Mouse (Mus musculus): ENCODE measurements around the gene Chrm3. TPM values are rescaled to one million over a fixed set of nuclear protein-coding genes. Genes with fewer than 3 reads are reported as not detected.

Chrm3 gene
- total and polyA plus RNA-seq, 2 experiments from 2014 or later, result 3.5 to 36.0 TPM

GRCm38 (mm10) chr13:10284331-10284730, 76.3 kb downstream of the Chrm3 start:
- no peaks in the 10 kb centered on the region for H3K27me3 ChIP-seq (ENCODE audit: insufficient read depth, low read length)
- H3K9me3 ChIP-seq (ENCODE audit: low read length), result no peaks in the 10 kb centered on the region
- H3K4me1 ChIP-seq (ENCODE audit: insufficient read depth, low read length), result no peaks in the 10 kb centered on the region
- 84% methylated on average over 4 of the region's 4 CpGs for WGBS
- no peak overlapping the region for H3K9ac ChIP-seq (replicated peaks; ENCODE audit: low read length)
- no peak for DNase-seq (ENCODE audit: low spot score)
- no peak overlapping the region for H3K27ac ChIP-seq
- no peaks in the 10 kb centered on the region for H3K36me3 ChIP-seq (ENCODE audit: insufficient read depth, low read length)
- no peak overlapping the region for H3K4me3 ChIP-seq (ENCODE audit: low read length)
- no peak for ATAC-seq
- H3K4me2 ChIP-seq (ENCODE audit: low read depth, low read length), result no peak overlapping the region
- no peak for TF ChIP-seq CTCF (IDR thresholded peaks at IDR 0.05; ENCODE audit: low read depth)

- Histone ChIP-seq H3K4me3 (ENCODE audit: low read length) (no peak overlapping the region), H3K27me3 (ENCODE audit: insufficient read depth, low read length) (no peaks in the 10 kb centered on the region), H3K4me2 (ENCODE audit: low read depth, low read length) (no peak overlapping the region), H3K27ac (no peak overlapping the region), H3K9ac (replicated peaks; ENCODE audit: low read length) (no peak overlapping the region), H3K4me1 (ENCODE audit: insufficient read depth, low read length) (no peaks in the 10 kb centered on the region), H3K9me3 (ENCODE audit: low read length) (no peaks in the 10 kb centered on the region), H3K36me3 (ENCODE audit: insufficient read depth, low read length) (no peaks in the 10 kb centered on the region)
- 75% methylated on average over 1 of the region's 1 CpGs for WGBS
- DNase-seq (ENCODE audit: low spot score), result no peak
- ATAC-seq, result no peak
- no peak for TF ChIP-seq CTCF (IDR thresholded peaks at IDR 0.05; ENCODE audit: low read depth)
Observed at GRCm38 (mm10) chr13:10274907-10275306, 85.7 kb downstream of the Chrm3 start.

- 90% methylated on average over 3 of the region's 3 CpGs for WGBS
- Histone ChIP-seq H3K4me3 (ENCODE audit: low read length) (no peak overlapping the region), H3K36me3 (ENCODE audit: insufficient read depth, low read length) (no peaks in the 10 kb centered on the region), H3K9ac (replicated peaks; ENCODE audit: low read length) (no peak overlapping the region), H3K9me3 (ENCODE audit: low read length) (no peaks in the 10 kb centered on the region), H3K27me3 (ENCODE audit: insufficient read depth, low read length) (no peaks in the 10 kb centered on the region), H3K27ac (no peak overlapping the region), H3K4me1 (ENCODE audit: insufficient read depth, low read length) (no peaks in the 10 kb centered on the region), H3K4me2 (ENCODE audit: low read depth, low read length) (no peak overlapping the region)
- DNase-seq (ENCODE audit: low spot score) (no peak), ATAC-seq (no peak)
- no peak for TF ChIP-seq CTCF (IDR thresholded peaks at IDR 0.05; ENCODE audit: low read depth)
Observed at GRCm38 (mm10) chr13:10263784-10264183, 96.9 kb downstream of the Chrm3 start.

GRCm38 (mm10) chr13:10253049-10253448, 107.6 kb downstream of the Chrm3 start:
- H3K4me3 ChIP-seq (ENCODE audit: low read length), result no peak overlapping the region
- no peak overlapping the region for H3K27ac ChIP-seq
- H3K36me3 ChIP-seq (ENCODE audit: insufficient read depth, low read length), result no peaks in the 10 kb centered on the region
- DNase-seq (ENCODE audit: low spot score) (no peak), ATAC-seq (no peak)
- no peak overlapping the region for H3K9ac ChIP-seq (replicated peaks; ENCODE audit: low read length)
- H3K4me1 ChIP-seq (ENCODE audit: insufficient read depth, low read length), result no peaks in the 10 kb centered on the region
- no peaks in the 10 kb centered on the region for H3K9me3 ChIP-seq (ENCODE audit: low read length)
- H3K27me3 ChIP-seq (ENCODE audit: insufficient read depth, low read length), result no peaks in the 10 kb centered on the region
- no peak overlapping the region for H3K4me2 ChIP-seq (ENCODE audit: low read depth, low read length)
- no peak for TF ChIP-seq CTCF (IDR thresholded peaks at IDR 0.05; ENCODE audit: low read depth)

GRCm38 (mm10) chr13:10251499-10252179, 109.0 kb downstream of the Chrm3 start:
- H3K4me1 ChIP-seq (ENCODE audit: insufficient read depth, low read length), result no peaks in the 10 kb centered on the region
- no peak overlapping the region for H3K4me2 ChIP-seq (ENCODE audit: low read depth, low read length)
- TF ChIP-seq CTCF (IDR thresholded peaks at IDR 0.05; ENCODE audit: low read depth), result no peak
- DNase-seq (ENCODE audit: low spot score) (peak; percentile 27), ATAC-seq (no peak)
- no peak overlapping the region for H3K4me3 ChIP-seq (ENCODE audit: low read length)
- no peaks in the 10 kb centered on the region for H3K9me3 ChIP-seq (ENCODE audit: low read length)
- no peaks in the 10 kb centered on the region for H3K36me3 ChIP-seq (ENCODE audit: insufficient read depth, low read length)
- no peaks in the 10 kb centered on the region for H3K27me3 ChIP-seq (ENCODE audit: insufficient read depth, low read length)
- H3K9ac ChIP-seq (replicated peaks; ENCODE audit: low read length), result no peak overlapping the region
- no peak overlapping the region for H3K27ac ChIP-seq
- 72% methylated on average over 5 of the region's 5 CpGs for whole genome bisulfite sequencing

GRCm38 (mm10) chr13:10244243-10244998, 116.2 kb downstream of the Chrm3 start:
- no peak for TF ChIP-seq CTCF (IDR thresholded peaks at IDR 0.05; ENCODE audit: low read depth)
- Histone ChIP-seq H3K4me3 (ENCODE audit: low read length) (no peak overlapping the region), H3K9me3 (ENCODE audit: low read length) (no peaks in the 10 kb centered on the region), H3K4me2 (ENCODE audit: low read depth, low read length) (no peak overlapping the region), H3K36me3 (ENCODE audit: insufficient read depth, low read length) (no peaks in the 10 kb centered on the region), H3K27ac (no peak overlapping the region), H3K27me3 (ENCODE audit: insufficient read depth, low read length) (no peaks in the 10 kb centered on the region), H3K4me1 (ENCODE audit: insufficient read depth, low read length) (no peaks in the 10 kb centered on the region), H3K9ac (replicated peaks; ENCODE audit: low read length) (no peak overlapping the region)
- DNase-seq (ENCODE audit: low spot score) (no peak), ATAC-seq (no peak)
- 60% methylated on average over 1 of the region's 1 CpGs for WGBS

GRCm38 (mm10) chr13:10240238-10240637, 120.4 kb downstream of the Chrm3 start:
- Histone ChIP-seq H3K9me3 (ENCODE audit: low read length) (no peaks in the 10 kb centered on the region), H3K4me1 (ENCODE audit: insufficient read depth, low read length) (no peaks in the 10 kb centered on the region), H3K4me3 (ENCODE audit: low read length) (no peak overlapping the region), H3K27me3 (ENCODE audit: insufficient read depth, low read length) (no peaks in the 10 kb centered on the region), H3K4me2 (ENCODE audit: low read depth, low read length) (no peak overlapping the region), H3K9ac (replicated peaks; ENCODE audit: low read length) (no peak overlapping the region), H3K27ac (no peak overlapping the region), H3K36me3 (ENCODE audit: insufficient read depth, low read length) (no peaks in the 10 kb centered on the region)
- WGBS, result 74% methylated on average over 3 of the region's 3 CpGs
- no peak for DNase-seq (ENCODE audit: low spot score)
- no peak for ATAC-seq
- TF ChIP-seq CTCF (IDR thresholded peaks at IDR 0.05; ENCODE audit: low read depth), result no peak
